Mouse (Mus musculus) heart, postnatal 10 days (tissue): ENCODE data around the gene Blm. TPM values are rescaled to one million over a fixed set of nuclear protein-coding genes. Genes with fewer than 3 reads are reported as not detected.

Experiments used
- DNase-seq, 2 experiments: peaks; one replicate each; pipeline ENCODE4 v3.0.0; 2021
- intact Hi-C: fragments of 180-260 bp; cut with DNase I; formaldehyde crosslinking; loops from one replicate; pipeline ENCODE4 v1.15.1; 2025
- total RNA-seq, 2 experiments: library from RNA; stranded (reverse); gene quantifications; 2 replicates each; pipeline ENCODE4 v1.2.3; 2021

Gene Blm
- total RNA-seq, 2 experiments from 2014 or later, result 5.6 to 7.5 TPM

DNA sequence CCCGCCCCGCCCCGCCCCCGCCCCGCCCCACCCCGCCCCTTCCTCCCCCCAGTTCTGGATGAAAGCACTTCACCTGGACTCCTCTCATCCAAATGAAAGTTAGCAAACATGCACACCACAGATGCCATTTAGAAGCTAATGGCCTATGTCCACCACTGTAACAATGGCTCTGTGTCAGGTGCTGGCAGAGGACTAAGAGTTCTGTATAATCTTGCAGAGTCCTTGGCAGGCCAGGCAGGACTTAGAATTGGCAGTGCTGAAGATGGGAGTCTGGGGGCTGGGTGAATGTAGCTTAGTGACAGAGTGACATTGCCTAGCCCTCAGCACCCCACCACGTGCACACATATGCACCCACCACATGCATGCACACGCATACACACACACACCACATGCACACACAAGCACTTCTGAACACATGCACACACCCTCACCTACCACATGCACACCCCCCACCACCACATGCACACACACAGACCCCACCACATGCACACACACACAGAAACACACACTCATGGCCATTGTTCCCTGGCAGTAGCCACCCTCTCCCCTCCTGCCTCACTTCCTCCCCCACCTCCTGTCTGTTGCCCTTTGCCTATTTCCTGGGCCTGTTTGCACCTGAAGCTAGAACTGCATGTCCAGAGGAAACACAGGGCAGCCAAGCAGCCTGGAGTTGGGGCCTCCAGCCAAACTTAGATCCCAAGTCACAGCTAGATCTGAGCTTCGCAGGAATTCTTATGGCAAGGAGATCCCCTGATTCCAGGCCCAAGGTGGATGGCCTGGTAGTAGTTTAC lies 121.2 kb downstream of the Blm start:
- intact Hi-C loops, result no loop called here
- peak in 1 of 2 experiments; percentile 58 for DNase-seq

DNA sequence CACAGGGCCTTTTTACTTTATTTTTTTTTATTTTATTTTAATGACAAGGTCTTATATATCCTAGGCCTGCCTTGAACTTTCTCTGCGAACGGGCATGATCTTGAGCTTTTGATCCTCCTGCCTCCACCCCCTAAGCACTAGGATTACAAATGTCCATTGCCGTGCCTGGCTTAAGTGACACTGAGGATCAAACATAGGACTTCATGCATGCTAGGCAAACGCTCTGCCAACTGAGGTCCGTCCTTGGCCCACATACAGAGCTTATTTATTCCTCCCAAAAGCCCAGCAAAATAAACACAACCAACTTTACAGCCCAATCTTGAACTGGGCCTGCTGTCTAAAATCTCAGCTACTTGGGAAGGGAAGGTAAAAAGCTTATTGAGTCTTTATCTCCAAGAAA lies 122.1 kb downstream of the Blm start:
- DNase-seq, result no peak
- intact Hi-C loops, result no loop called here

GRCm38 (mm10) chr7:80412279-80412678 lies 122.6 kb downstream of the Blm start:
- intact Hi-C loops, result no loop called here
- no peak for DNase-seq

- intact Hi-C loops, result no loop called here
Observed at GRCm38 (mm10) chr7:80410380-80410779, 124.5 kb downstream of the Blm start.

DNA sequence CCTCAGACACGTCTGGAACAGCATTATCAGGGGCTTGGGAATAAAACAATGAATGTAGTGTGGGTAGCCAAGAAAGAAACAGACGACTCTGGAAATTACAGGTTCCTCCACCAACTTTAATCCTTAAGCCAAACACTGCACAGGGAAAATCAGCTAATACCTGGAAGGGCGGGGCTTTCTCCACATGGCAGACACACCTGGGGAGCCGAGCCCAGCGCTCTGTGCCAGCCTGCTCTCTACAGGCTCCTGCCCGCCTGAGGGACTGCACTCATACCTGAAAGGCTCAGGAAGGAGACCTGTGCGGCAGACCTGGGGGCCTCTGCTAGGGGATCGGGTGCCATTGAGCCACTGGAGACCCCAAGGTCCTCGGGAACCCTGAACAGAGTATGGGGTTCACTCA lies 127.2 kb downstream of the Blm start:
- intact Hi-C loops, result no loop called here
- no peak for DNase-seq

More at GRCm38 (mm10) chr7:80410380-80410779, 124.5 kb downstream of the Blm start:
- DNase-seq, result no peak

- no peak for DNase-seq
- intact Hi-C loops, result no loop called here
Observed at GRCm38 (mm10) chr7:80406186-80406585, 128.7 kb downstream of the Blm start.

- DNase-seq, result no peak
- intact Hi-C loops, result no loop called here
Observed at GRCm38 (mm10) chr7:80405188-80405695, 129.7 kb downstream of the Blm start, which contains the start of gene Furin. Furin (minus strand) TSS chr7:80405436.

Other genes with a start within 250 kb of the Blm start
- 10 to 100 TPM; 40.0 to 43.7 TPM for gene Prc1, start 240.7 kb downstream of the Blm start, total RNA-seq
- gene Rccd1, start 210.7 kb downstream of the Blm start, total RNA-seq, result 10 to 100 TPM in 1 of 2 experiments, 1 to 10 TPM in 1; 7.1 to 10.1 TPM
- gene Unc45a, start 194.1 kb downstream of the Blm start, total RNA-seq, result 10 to 100 TPM; 17.9 to 18.9 TPM
- 10 to 100 TPM; 33.1 to 35.5 TPM for gene Hddc3, start 192.0 kb downstream of the Blm start, total RNA-seq
- gene Man2a2, start 163.7 kb downstream of the Blm start, total RNA-seq, result 10 to 100 TPM; 70.5 to 72.0 TPM
- gene Fes, start 147.2 kb downstream of the Blm start, total RNA-seq, result 10 to 100 TPM; 19.9 to 21.7 TPM
- gene Furin, start 129.7 kb downstream of the Blm start, total RNA-seq, result 100 to 1,000 TPM; 119 to 139 TPM
- gene Crtc3, start 153.8 kb upstream of the Blm start, total RNA-seq, result 10 to 100 TPM; 20.6 to 20.7 TPM